Mouse (Mus musculus): ENCODE measurements around the gene Def8. TPM values are rescaled to one million over a fixed set of nuclear protein-coding genes. Genes with fewer than 3 reads are reported as not detected.

Def8 gene
- total and polyA plus RNA-seq, 2 experiments = 20.6 to 33.5 TPM

- Histone ChIP-seq H3K27me3 (ENCODE audit: control insufficient read depth, insufficient read depth, low read length) (no peaks in the 10 kb centered on the region), H3K4me1 (ENCODE audit: control insufficient read depth, insufficient read depth, low read length) (no peaks in the 10 kb centered on the region), H3K27ac (replicated peaks; ENCODE audit: insufficient read depth, low read depth, low read length) (no peak overlapping the region), H3K79me2 (ENCODE audit: control insufficient read depth, insufficient read depth, low read length) (no peaks in the 10 kb centered on the region), H3K36me3 (ENCODE audit: control insufficient read depth, insufficient read depth, low read length) (peaks cover 17% of the 10 kb centered on the region; the same call in 1 of the 2 replicates), H3K9ac (ENCODE audit: low read depth, low read length) (no peak overlapping the region), H3K4me3 (ENCODE audit: insufficient read depth, low read depth, low read length) (no peak overlapping the region)
- WGBS = 91% methylated on average over 4 of the region's 4 CpGs
- TF ChIP-seq POLR2A (IDR thresholded peaks at IDR 0.05; ENCODE audit: extremely low read depth, insufficient read depth, low read length) (no peak), CTCF (IDR thresholded peaks at IDR 0.05; ENCODE audit: low read depth, low read length) (no peak)
- no peak for DNase-seq (ENCODE audit: extremely low read depth, low read depth, low spot score)
Measured at GRCm38 (mm10) chr8:123505267-123505666, 81.9 kb downstream of the Def8 start.

DNA sequence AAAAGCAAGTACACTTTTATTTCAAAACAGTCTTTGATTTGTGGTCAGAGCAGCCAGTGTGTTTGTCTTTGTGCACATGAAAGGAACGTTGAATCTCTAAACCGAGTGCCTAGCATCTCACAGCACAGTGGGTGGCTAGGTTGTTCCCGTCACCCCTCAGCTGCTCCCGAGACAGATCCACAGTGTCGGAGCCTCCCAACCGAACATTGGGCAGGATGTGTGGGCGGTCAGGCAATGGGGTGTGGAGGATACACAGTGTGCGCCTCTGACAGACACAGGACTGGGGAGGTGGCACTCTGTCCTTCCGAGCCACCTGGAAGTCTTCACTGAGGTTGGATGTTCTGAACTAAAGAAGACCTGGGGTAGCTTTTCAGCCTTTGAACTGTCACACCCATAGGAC is 82.4 kb downstream of the Def8 start:
- H3K4me1 ChIP-seq (ENCODE audit: control insufficient read depth, insufficient read depth, low read length) = no peaks in the 10 kb centered on the region
- 87% methylated on average over 9 of the region's 9 CpGs for WGBS
- peaks cover 16% of the 10 kb centered on the region; the same call in 1 of the 2 replicates for H3K36me3 ChIP-seq (ENCODE audit: control insufficient read depth, insufficient read depth, low read length)
- H3K27me3 ChIP-seq (ENCODE audit: control insufficient read depth, insufficient read depth, low read length) = no peaks in the 10 kb centered on the region
- DNase-seq (ENCODE audit: extremely low read depth, low read depth, low spot score) = no peak
- H3K79me2 ChIP-seq (ENCODE audit: control insufficient read depth, insufficient read depth, low read length) = no peaks in the 10 kb centered on the region
- H3K4me3 ChIP-seq (ENCODE audit: insufficient read depth, low read depth, low read length) = no peak overlapping the region
- H3K27ac ChIP-seq (replicated peaks; ENCODE audit: insufficient read depth, low read depth, low read length) = no peak overlapping the region
- no peak for TF ChIP-seq POLR2A (IDR thresholded peaks at IDR 0.05; ENCODE audit: extremely low read depth, insufficient read depth, low read length)
- no peak for TF ChIP-seq CTCF (IDR thresholded peaks at IDR 0.05; ENCODE audit: low read depth, low read length)
- H3K9ac ChIP-seq (ENCODE audit: low read depth, low read length) = no peak overlapping the region

DNA sequence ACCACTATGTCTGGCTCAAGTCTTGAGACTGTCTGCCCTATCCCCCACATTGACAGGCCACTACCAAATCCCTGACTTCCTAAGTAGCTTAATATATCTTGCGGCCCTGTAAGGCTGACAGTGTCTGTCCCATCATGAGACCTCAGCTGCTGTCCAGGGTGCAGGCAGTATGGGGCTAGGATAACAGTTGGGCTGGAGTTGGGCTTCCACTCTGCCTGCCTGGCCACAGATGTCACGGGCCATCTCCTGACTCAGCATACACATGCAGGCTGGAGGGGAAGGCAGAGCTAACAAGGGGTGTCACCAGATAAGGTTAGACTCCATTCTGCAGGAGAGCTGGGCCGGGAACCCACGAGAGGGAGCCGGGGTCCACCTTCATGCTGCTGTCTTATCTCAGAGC is 83.8 kb downstream of the Def8 start:
- Histone ChIP-seq H3K79me2 (ENCODE audit: control insufficient read depth, insufficient read depth, low read length) (no peaks in the 10 kb centered on the region), H3K27ac (replicated peaks; ENCODE audit: insufficient read depth, low read depth, low read length) (no peak overlapping the region), H3K36me3 (ENCODE audit: control insufficient read depth, insufficient read depth, low read length) (peaks cover 6% of the 10 kb centered on the region; the same call in 1 of the 2 replicates), H3K4me3 (ENCODE audit: insufficient read depth, low read depth, low read length) (no peak overlapping the region), H3K4me1 (ENCODE audit: control insufficient read depth, insufficient read depth, low read length) (no peaks in the 10 kb centered on the region), H3K9ac (ENCODE audit: low read depth, low read length) (no peak overlapping the region), H3K27me3 (ENCODE audit: control insufficient read depth, insufficient read depth, low read length) (no peaks in the 10 kb centered on the region)
- WGBS = 95% methylated on average over 5 of the region's 5 CpGs
- DNase-seq (ENCODE audit: extremely low read depth, low read depth, low spot score) = no peak
- TF ChIP-seq POLR2A (IDR thresholded peaks at IDR 0.05; ENCODE audit: extremely low read depth, insufficient read depth, low read length) = no peak
- no peak for TF ChIP-seq CTCF (IDR thresholded peaks at IDR 0.05; ENCODE audit: low read depth, low read length)

- no peak for DNase-seq (ENCODE audit: extremely low read depth, low read depth, low spot score)
- Histone ChIP-seq H3K79me2 (ENCODE audit: control insufficient read depth, insufficient read depth, low read length) (no peaks in the 10 kb centered on the region), H3K36me3 (ENCODE audit: control insufficient read depth, insufficient read depth, low read length) (no peaks in the 10 kb centered on the region), H3K27me3 (ENCODE audit: control insufficient read depth, insufficient read depth, low read length) (peaks cover 11% of the 10 kb centered on the region; the same call in 1 of the 2 replicates), H3K4me3 (ENCODE audit: insufficient read depth, low read depth, low read length) (no peak overlapping the region), H3K9ac (ENCODE audit: low read depth, low read length) (no peak overlapping the region), H3K4me1 (ENCODE audit: control insufficient read depth, insufficient read depth, low read length) (no peaks in the 10 kb centered on the region), H3K27ac (replicated peaks; ENCODE audit: insufficient read depth, low read depth, low read length) (no peak overlapping the region)
- TF ChIP-seq POLR2A (IDR thresholded peaks at IDR 0.05; ENCODE audit: extremely low read depth, insufficient read depth, low read length) = no peak
- no peak for TF ChIP-seq CTCF (IDR thresholded peaks at IDR 0.05; ENCODE audit: low read depth, low read length)
- WGBS = 64% methylated on average over 5 of the region's 5 CpGs
Measured at GRCm38 (mm10) chr8:123510819-123511218, 87.5 kb downstream of the Def8 start.

Other genes with a start within 250 kb of the Def8 start
- gene Dpep1, start 237.3 kb upstream of the Def8 start, total RNA-seq (2014; rRNA removed) = 0.55 and 0.74 TPM in 2 replicates
- 0.45 and 1.8 TPM in 2 replicates for gene Dpep1, start 237.3 kb upstream of the Def8 start, polyA plus RNA-seq (2012; rRNA removed)
- gene Chmp1a, start 210.8 kb upstream of the Def8 start, total RNA-seq (2014; rRNA removed) = 51.5 and 58.5 TPM in 2 replicates
- gene Chmp1a, start 210.8 kb upstream of the Def8 start, polyA plus RNA-seq (2012; rRNA removed) = 67.1 and 67.7 TPM in 2 replicates
- gene Spata33, start 210.7 kb upstream of the Def8 start, total RNA-seq (2014; rRNA removed) = 0.28 and 0.34 TPM in 2 replicates
- 0.13 and 0.61 TPM in 2 replicates for gene Spata33, start 210.7 kb upstream of the Def8 start, polyA plus RNA-seq (2012; rRNA removed)
- 16.9 and 18.2 TPM in 2 replicates for gene Cdk10, start 198.7 kb upstream of the Def8 start, total RNA-seq (2014; rRNA removed)
- 29.8 and 45.1 TPM in 2 replicates for gene Cdk10, start 198.7 kb upstream of the Def8 start, polyA plus RNA-seq (2012; rRNA removed)
- gene Spata2l, start 187.3 kb upstream of the Def8 start, total RNA-seq (2014; rRNA removed) = 16.8 and 18.1 TPM in 2 replicates
- 27.3 and 41.2 TPM in 2 replicates for gene Spata2l, start 187.3 kb upstream of the Def8 start, polyA plus RNA-seq (2012; rRNA removed)
- gene Zfp276, start 169.3 kb upstream of the Def8 start, total RNA-seq (2014; rRNA removed) = 21.3 and 26.3 TPM in 2 replicates
- gene Zfp276, start 169.3 kb upstream of the Def8 start, polyA plus RNA-seq (2012; rRNA removed) = 17.7 and 24.5 TPM in 2 replicates
- 5.6 and 6.6 TPM in 2 replicates for gene Vps9d1, start 169.2 kb upstream of the Def8 start, total RNA-seq (2014; rRNA removed)
- 40.9 and 48.8 TPM in 2 replicates for gene Vps9d1, start 169.2 kb upstream of the Def8 start, polyA plus RNA-seq (2012; rRNA removed)
- 0.94 and 1.8 TPM in 2 replicates for gene Fanca, start 105.0 kb upstream of the Def8 start, total RNA-seq (2014; rRNA removed)
- 0.88 and 1.1 TPM in 2 replicates for gene Fanca, start 105.0 kb upstream of the Def8 start, polyA plus RNA-seq (2012; rRNA removed)
- gene Spire2, start 90.8 kb upstream of the Def8 start, total RNA-seq (2014; rRNA removed) = under 0.01 and 0.07 TPM in 2 replicates
- 0.13 TPM in 1 of 2 replicates, not detected in the other for gene Spire2, start 90.8 kb upstream of the Def8 start, polyA plus RNA-seq (2012; rRNA removed)
- gene Tcf25, start 49.8 kb upstream of the Def8 start, total RNA-seq (2014; rRNA removed) = 86.7 and 94.3 TPM in 2 replicates
- gene Tcf25, start 49.8 kb upstream of the Def8 start, polyA plus RNA-seq (2012; rRNA removed) = 83.8 and 117 TPM in 2 replicates
- not detected in 2 replicates for gene Mc1r, start 16.4 kb upstream of the Def8 start, total RNA-seq (2014; rRNA removed)
- not detected in 2 replicates for gene Mc1r, start 16.4 kb upstream of the Def8 start, polyA plus RNA-seq (2012; rRNA removed)
- 0.67 TPM in 1 of 2 replicates, not detected in the other for gene Tubb3, start 12.1 kb upstream of the Def8 start, total RNA-seq (2014; rRNA removed)
- not detected in 2 replicates for gene Tubb3, start 12.1 kb upstream of the Def8 start, polyA plus RNA-seq (2012; rRNA removed)
- gene Afg3l1, start 54.4 kb downstream of the Def8 start, total RNA-seq (2014; rRNA removed) = 22.8 and 26.0 TPM in 2 replicates
- 36.3 and 37.8 TPM in 2 replicates for gene Afg3l1, start 54.4 kb downstream of the Def8 start, polyA plus RNA-seq (2012; rRNA removed)
- gene Dbndd1, start 91.9 kb downstream of the Def8 start, total RNA-seq (2014; rRNA removed) = not detected in 2 replicates
- gene Dbndd1, start 91.9 kb downstream of the Def8 start, polyA plus RNA-seq (2012; rRNA removed) = not detected in 2 replicates
- gene Gas8, start 95.3 kb downstream of the Def8 start, total RNA-seq (2014; rRNA removed) = 1.8 TPM in 2 replicates
- gene Gas8, start 95.3 kb downstream of the Def8 start, polyA plus RNA-seq (2012; rRNA removed) = 1.4 and 1.6 TPM in 2 replicates
- gene Rhou, start 230.4 kb downstream of the Def8 start, total RNA-seq (2014; rRNA removed) = 25.6 and 41.1 TPM in 2 replicates
- gene Rhou, start 230.4 kb downstream of the Def8 start, polyA plus RNA-seq (2012; rRNA removed) = 34.1 and 38.6 TPM in 2 replicates

Measured in liver, adult 2 months (tissue).